Mouse (Mus musculus) retina, postnatal 1 day (tissue): ENCODE measurements at regions not wholly inside any gene's neighbourhood (a gene's known extent, or its start where the extent isn't known, plus 50 kb on each side); places are given as distances from the start of the nearest gene placed in this dataset.
A peak's percentile ranks its signal among the peaks of the same experiment; 100 is the strongest.

Source experiments
- DNase-seq: peaks from one replicate; pipeline ENCODE4 v3.0.0-alpha.2; 2012

DNA sequence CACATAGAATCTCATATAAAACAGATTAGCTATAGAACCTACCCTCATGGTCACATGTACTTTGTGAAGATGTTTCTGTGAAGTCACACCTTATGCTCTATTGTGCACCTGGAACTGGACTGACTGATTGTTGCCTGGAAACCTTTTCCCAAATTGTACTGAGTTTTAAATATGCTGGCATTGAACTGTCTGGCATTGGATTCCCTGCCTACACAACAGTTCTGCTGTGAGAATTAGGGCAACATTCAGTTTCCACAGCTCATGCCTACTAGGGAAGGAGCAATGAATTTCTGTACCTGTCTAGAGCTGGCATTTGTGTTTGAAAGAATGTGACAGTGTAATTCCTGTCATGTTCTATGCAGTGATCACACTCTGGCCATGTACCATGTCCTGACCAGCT lies 60.4 kb upstream of the Poc5 start:
- no peak for DNase-seq

GRCm38 (mm10) chr13:96324636-96325035 lies 63.5 kb upstream of the Poc5 start:
- peak; percentile 21 for DNase-seq

- DNase-seq, result peak; percentile 16
These were observed 70.9 kb upstream of the Poc5 start for GRCm38 (mm10) chr13:96317161-96317560.

- no peak for DNase-seq
These were observed 74.9 kb upstream of the Poc5 start for GRCm38 (mm10) chr13:96313241-96313640.

GRCm38 (mm10) chr13:96302495-96302894 lies 85.6 kb upstream of the Poc5 start:
- no peak for DNase-seq

DNA sequence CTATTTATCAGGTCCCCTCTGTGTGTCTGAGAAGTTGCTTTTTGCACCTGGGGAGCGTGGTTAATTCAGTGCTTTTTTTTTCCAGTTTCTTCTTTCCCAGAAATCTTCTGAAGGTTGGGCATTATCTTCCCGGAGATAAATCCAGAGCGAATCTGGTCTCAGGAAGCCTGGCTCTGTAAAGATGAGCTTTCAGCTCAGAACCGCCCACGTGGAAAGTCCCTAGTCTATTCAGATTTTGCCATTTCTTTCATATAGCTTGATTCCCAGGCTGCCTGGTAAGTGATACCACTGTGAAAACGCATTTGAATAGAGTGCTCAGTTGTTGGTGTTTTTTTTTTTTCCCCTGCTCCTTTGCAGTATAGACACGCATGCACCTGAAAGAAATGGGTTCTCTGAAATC lies 100.3 kb upstream of the Poc5 start:
- no peak for DNase-seq

- no peak for DNase-seq
These were observed 118.1 kb upstream of the Poc5 start for GRCm38 (mm10) chr13:96269946-96270345.

DNA sequence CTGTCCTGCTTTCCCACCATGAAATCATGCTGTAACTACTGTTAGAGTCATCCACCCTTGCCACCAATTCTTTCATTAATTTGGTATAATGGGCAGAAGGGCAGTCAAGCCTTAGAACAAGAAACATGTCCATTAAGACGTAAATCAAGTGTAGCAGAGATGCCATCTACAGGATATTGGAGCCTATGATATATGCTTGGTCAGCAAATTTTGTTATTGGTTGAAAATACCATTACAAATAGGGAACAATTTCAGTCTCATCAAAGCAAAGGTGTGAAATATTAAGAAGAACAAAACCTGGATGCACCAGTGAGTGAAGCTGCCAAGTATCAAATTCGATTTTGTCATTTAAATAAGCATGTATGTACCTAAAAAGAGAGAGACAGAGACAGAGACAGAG lies 123.6 kb upstream of the Sv2c start:
- no peak for DNase-seq

DNA sequence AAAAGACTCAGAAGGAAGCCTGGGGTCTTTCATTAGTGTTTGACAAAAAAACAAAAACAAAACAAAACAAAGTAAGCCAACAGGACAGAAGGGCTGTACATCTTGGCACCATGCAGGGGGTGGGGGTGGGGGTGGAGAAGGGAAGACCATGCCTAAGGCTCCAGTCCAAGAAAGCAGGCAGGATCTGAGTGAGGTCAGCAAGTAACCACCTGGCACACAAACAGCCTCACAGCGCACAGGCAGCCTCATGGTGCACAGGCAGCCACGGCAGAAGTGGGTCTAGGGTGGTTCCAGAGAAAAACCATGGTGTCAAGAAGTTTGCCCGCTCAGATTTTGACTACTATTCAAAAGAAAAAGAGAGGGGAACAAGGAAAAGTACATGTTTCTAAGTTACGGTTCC lies 122.0 kb upstream of the Sv2c start:
- DNase-seq, result no peak

DNA sequence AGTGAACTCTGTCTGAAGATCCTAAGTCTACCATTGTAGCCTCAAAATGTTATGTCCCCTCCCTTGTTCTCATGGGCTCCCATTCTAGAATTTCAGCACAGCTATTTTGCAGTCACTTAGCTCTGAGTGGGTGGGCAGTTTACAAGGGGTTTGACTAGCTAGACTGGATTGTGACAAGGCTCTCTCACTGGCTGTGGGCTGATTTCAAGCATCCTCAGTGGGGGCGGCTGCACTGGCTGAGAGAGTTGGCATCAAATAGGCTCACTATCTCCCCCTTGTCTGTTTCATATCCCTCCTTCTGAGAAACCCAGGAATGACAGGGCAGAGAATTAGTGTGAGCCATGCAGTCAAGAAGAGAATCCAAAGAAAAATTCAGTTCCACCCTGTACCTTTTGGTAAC lies 88.4 kb upstream of the Sv2c start:
- no peak for DNase-seq

GRCm38 (mm10) chr13:96215496-96215895 lies 83.1 kb upstream of the Sv2c start:
- DNase-seq, result no peak

- no peak for DNase-seq
These were observed 82.7 kb upstream of the Sv2c start for GRCm38 (mm10) chr13:96215046-96215445.

DNA sequence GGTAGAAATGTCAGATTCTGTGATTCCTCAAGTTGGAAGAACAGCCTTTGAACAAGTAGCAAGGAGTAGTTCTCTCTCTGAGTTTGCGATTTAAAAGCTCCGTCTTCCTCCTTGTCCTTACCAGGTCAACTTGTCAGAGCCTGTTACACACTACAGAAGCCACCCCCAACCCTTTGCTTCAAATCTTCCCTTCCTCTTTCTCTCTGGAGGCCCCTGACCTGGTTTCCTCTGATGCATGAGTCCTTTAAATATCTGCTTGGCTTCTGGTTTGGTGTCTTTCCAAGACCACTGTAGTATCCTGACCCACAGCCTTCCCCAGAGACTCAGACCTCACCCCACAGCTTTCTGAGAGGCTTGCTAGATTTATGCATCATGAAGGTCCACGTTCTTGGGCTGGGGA lies 73.7 kb upstream of the Sv2c start:
- DNase-seq, result no peak

DNA sequence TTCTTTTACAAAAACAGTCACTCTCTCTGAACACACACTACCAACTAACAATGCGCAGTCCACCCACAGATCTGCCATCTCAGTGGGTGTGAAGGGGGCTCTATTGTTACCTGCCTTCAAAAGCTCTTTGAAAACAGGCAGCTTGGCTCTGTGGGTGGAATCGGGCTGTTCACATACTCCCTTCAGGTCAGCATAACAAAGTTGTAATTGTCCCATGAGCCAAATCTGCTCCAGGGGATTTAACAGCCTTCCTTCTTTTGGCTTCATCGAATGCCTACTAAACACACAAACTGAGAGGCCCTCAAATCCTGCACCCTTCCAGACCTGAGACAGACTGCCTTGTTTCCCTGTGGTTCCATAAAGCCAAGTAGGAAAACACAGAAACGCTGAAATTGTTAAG lies 56.2 kb upstream of the Sv2c start:
- no peak for DNase-seq
